Mouse (Mus musculus) lung, postnatal 0 days (tissue): ENCODE measurements around the gene Lig3.

Experiments used
- CTCF ChIP-seq: IDR thresholded peaks from 2 replicates; pipeline ENCODE4 v1.5.1; 2016; ENCODE audit warnings: antibody characterized with exemption, mild to moderate bottlenecking
- EP300 ChIP-seq: IDR thresholded peaks from 2 replicates; pipeline ENCODE4 v1.6.1; 2016; ENCODE audit warnings: antibody characterized with exemption, mild to moderate bottlenecking, control low read depth

DNA sequence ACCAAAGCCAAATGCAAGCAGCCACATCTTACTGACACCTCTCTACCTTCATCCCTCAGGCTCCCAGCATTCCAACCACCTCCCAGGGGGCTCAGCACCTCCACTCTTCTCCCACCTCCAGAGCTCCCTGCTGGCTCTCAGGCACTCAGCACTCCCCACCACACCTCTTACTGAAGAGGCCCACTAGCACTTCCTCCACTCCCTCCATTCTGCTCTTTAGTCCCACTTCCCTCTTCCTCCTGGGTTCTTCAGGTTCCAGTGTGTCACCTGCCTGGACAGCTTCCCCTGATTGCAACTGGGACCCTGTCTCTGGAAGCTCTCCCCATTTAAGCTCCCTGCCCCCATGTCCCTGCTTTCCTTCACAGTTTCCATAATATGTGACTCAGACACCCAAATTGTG lies 45.9 kb downstream of the Lig3 start:
- TF ChIP-seq EP300 (no peak), CTCF (no peak)
